Mouse (Mus musculus) embryonic facial prominence, embryonic 13.5 days (tissue): ENCODE results near the gene Aff3. TPM values are rescaled to one million over a fixed set of nuclear protein-coding genes. Genes with fewer than 3 reads are reported as not detected.

ENCODE experiments used
- ATAC-seq: fragments of 200-750 bp; cut with Nextera tagmentation; 2 replicates; pipeline ENCODE4 v1.8.0; 2017; ENCODE audit warnings: low read depth; ENCODE audit not compliant: insufficient number of reproducible peaks, insufficient read depth, low FRiP score, low TSS enrichment
- H3K27ac ChIP-seq: fragments of 300-500 bp; sonication (generic); 2 replicates; pipeline ENCODE4 v1.5.1; 2015; ENCODE audit warnings: moderate library complexity, mild to moderate bottlenecking, inconsistent platforms
- H3K27me3 ChIP-seq: fragments of 300-500 bp; sonication (generic); 2 replicates; pipeline ENCODE4 v1.6.1; 2015; ENCODE audit warnings: mild to moderate bottlenecking, inconsistent platforms
- H3K36me3 ChIP-seq: fragments of 300-500 bp; sonication (generic); 2 replicates; pipeline ENCODE4 v1.6.1; 2015; ENCODE audit warnings: mild to moderate bottlenecking, inconsistent platforms
- H3K4me1 ChIP-seq: fragments of 300-500 bp; sonication (generic); 2 replicates; pipeline ENCODE4 v1.6.1; 2015; ENCODE audit warnings: inconsistent platforms
- H3K4me2 ChIP-seq: fragments of 300-500 bp; sonication (generic); 2 replicates; pipeline ENCODE4 v1.6.1; 2015; ENCODE audit warnings: moderate library complexity, mild to moderate bottlenecking, inconsistent platforms
- H3K4me3 ChIP-seq: fragments of 300-500 bp; sonication (generic); 2 replicates; pipeline ENCODE4 v1.5.1; 2015; ENCODE audit warnings: mild to moderate bottlenecking, inconsistent platforms
- H3K9ac ChIP-seq: fragments of 300-500 bp; sonication (generic); 2 replicates; pipeline ENCODE4 v1.6.1; 2015; ENCODE audit warnings: mild to moderate bottlenecking, inconsistent platforms
- H3K9me3 ChIP-seq: fragments of 300-500 bp; sonication (generic); 2 replicates; pipeline ENCODE4 v1.6.1; 2016; ENCODE audit warnings: inconsistent platforms
- WGBS: fragments of 180-500 bp; shearing (Covaris S2); methylation state at CpG from one replicate; pipeline ENCODE4 v1.1.7; 2015; ENCODE audit warnings: mixed read lengths; 5-methylcytosine and 5-hydroxymethylcytosine counted together
- polyA plus RNA-seq: library from polyadenylated mRNA; unstranded; fragments of >200 nt; fragmentation: Nextera tagmentation; extraction: Ambion mirVana; gene quantifications from 2 replicates; pipeline ENCODE4 v1.2.1, GENCODE M21; 2015

The Aff3 gene
- polyA plus RNA-seq, 1 experiment from 2014 or later = 12.0 TPM

- ATAC-seq = no peak
- H3K36me3 ChIP-seq = peaks cover 75% of the 10 kb centered on the region
These were observed 462.1 kb downstream of the Aff3 start for GRCm38 (mm10) chr1:38202475-38203183.

GRCm38 (mm10) chr1:38201796-38202195 is 463.0 kb downstream of the Aff3 start:
- no peak overlapping the region for H3K27ac ChIP-seq
- no peak overlapping the region for H3K4me3 ChIP-seq
- no peak overlapping the region for H3K4me2 ChIP-seq
- H3K9me3 ChIP-seq = no peaks in the 10 kb centered on the region
- no peaks in the 10 kb centered on the region for H3K27me3 ChIP-seq
- 82% methylated on average over 3 of the region's 3 CpGs for WGBS
- peaks cover 12% of the 10 kb centered on the region for H3K4me1 ChIP-seq
- no peak for ATAC-seq
- H3K36me3 ChIP-seq = peaks cover 75% of the 10 kb centered on the region
- H3K9ac ChIP-seq = no peak overlapping the region

More at GRCm38 (mm10) chr1:38202475-38203183, 462.1 kb downstream of the Aff3 start:
- Histone ChIP-seq H3K9me3 (no peaks in the 10 kb centered on the region), H3K4me1 (peaks cover 12% of the 10 kb centered on the region), H3K4me2 (no peak overlapping the region), H3K27me3 (no peaks in the 10 kb centered on the region), H3K9ac (no peak overlapping the region), H3K4me3 (no peak overlapping the region), H3K27ac (no peak overlapping the region)
- 82% methylated on average over 10 of the region's 10 CpGs for whole genome bisulfite sequencing

GRCm38 (mm10) chr1:38199669-38200635 is 464.8 kb downstream of the Aff3 start:
- Histone ChIP-seq H3K9me3 (no peaks in the 10 kb centered on the region), H3K4me3 (no peak overlapping the region), H3K27ac (peak overlapping the region; percentile 30; the same call in 1 of the 2 replicates), H3K27me3 (no peaks in the 10 kb centered on the region), H3K4me1 (peaks cover 12% of the 10 kb centered on the region), H3K36me3 (peaks cover 68% of the 10 kb centered on the region), H3K4me2 (no peak overlapping the region), H3K9ac (no peak overlapping the region)
- WGBS = 69% methylated on average over 17 of the region's 17 CpGs
- no peak for ATAC-seq

GRCm38 (mm10) chr1:38198393-38199029 is 466.2 kb downstream of the Aff3 start:
- H3K4me2 ChIP-seq = no peak overlapping the region
- 73% methylated on average over 15 of the region's 15 CpGs for WGBS
- H3K36me3 ChIP-seq = peaks cover 55% of the 10 kb centered on the region
- peaks cover 12% of the 10 kb centered on the region for H3K4me1 ChIP-seq
- no peaks in the 10 kb centered on the region for H3K27me3 ChIP-seq
- H3K27ac ChIP-seq = no peak overlapping the region
- H3K4me3 ChIP-seq = no peak overlapping the region
- no peak overlapping the region for H3K9ac ChIP-seq
- H3K9me3 ChIP-seq = no peaks in the 10 kb centered on the region
- ATAC-seq = no peak

- H3K4me3 ChIP-seq = no peak overlapping the region
- peaks cover 12% of the 10 kb centered on the region for H3K4me1 ChIP-seq
- H3K4me2 ChIP-seq = no peak overlapping the region
- peaks cover 42% of the 10 kb centered on the region for H3K36me3 ChIP-seq
- H3K27me3 ChIP-seq = no peaks in the 10 kb centered on the region
- no peaks in the 10 kb centered on the region for H3K9me3 ChIP-seq
- ATAC-seq = no peak
- H3K9ac ChIP-seq = no peak overlapping the region
- H3K27ac ChIP-seq = no peak overlapping the region
- WGBS = 92% methylated on average over 8 of the region's 8 CpGs
These were observed 467.5 kb downstream of the Aff3 start for GRCm38 (mm10) chr1:38197145-38197682.

GRCm38 (mm10) chr1:38195721-38196120 is 469.0 kb downstream of the Aff3 start:
- Histone ChIP-seq H3K36me3 (peaks cover 36% of the 10 kb centered on the region), H3K27ac (no peak overlapping the region), H3K9ac (no peak overlapping the region), H3K4me3 (no peak overlapping the region), H3K9me3 (no peaks in the 10 kb centered on the region), H3K4me1 (peaks cover 17% of the 10 kb centered on the region), H3K27me3 (no peaks in the 10 kb centered on the region), H3K4me2 (no peak overlapping the region)
- 91% methylated on average over 3 of the region's 3 CpGs for WGBS
- no peak for ATAC-seq

- H3K36me3 ChIP-seq = peaks cover 61% of the 10 kb centered on the region
- WGBS = 88% methylated on average over 5 of the region's 5 CpGs
- no peak for ATAC-seq
These were observed 478.6 kb downstream of the Aff3 start for GRCm38 (mm10) chr1:38186227-38186545.

GRCm38 (mm10) chr1:38185517-38186226 is 479.1 kb downstream of the Aff3 start:
- no peak overlapping the region for H3K4me3 ChIP-seq
- no peak overlapping the region for H3K27ac ChIP-seq
- H3K4me1 ChIP-seq = no peaks in the 10 kb centered on the region
- 48% methylated on average over 17 of the region's 17 CpGs for WGBS
- no peaks in the 10 kb centered on the region for H3K9me3 ChIP-seq
- H3K4me2 ChIP-seq = no peak overlapping the region
- no peaks in the 10 kb centered on the region for H3K27me3 ChIP-seq
- no peak overlapping the region for H3K9ac ChIP-seq
- no peak for ATAC-seq
- H3K36me3 ChIP-seq = peaks cover 66% of the 10 kb centered on the region

More at GRCm38 (mm10) chr1:38186227-38186545, 478.6 kb downstream of the Aff3 start:
- H3K4me3 ChIP-seq = no peak overlapping the region
- no peak overlapping the region for H3K4me2 ChIP-seq
- H3K27me3 ChIP-seq = no peaks in the 10 kb centered on the region
- no peak overlapping the region for H3K9ac ChIP-seq
- no peaks in the 10 kb centered on the region for H3K9me3 ChIP-seq
- H3K4me1 ChIP-seq = no peaks in the 10 kb centered on the region
- no peak overlapping the region for H3K27ac ChIP-seq

- 59% methylated on average over 15 of the region's 15 CpGs for WGBS
- ATAC-seq = peak; percentile 54; the same call in 1 of the 2 replicates
- Histone ChIP-seq H3K4me3 (no peak overlapping the region), H3K4me2 (no peak overlapping the region), H3K27ac (no peak overlapping the region; the same call in 1 of the 2 replicates), H3K36me3 (peaks cover 74% of the 10 kb centered on the region), H3K27me3 (no peaks in the 10 kb centered on the region), H3K9me3 (no peaks in the 10 kb centered on the region), H3K9ac (no peak overlapping the region), H3K4me1 (no peaks in the 10 kb centered on the region)
These were observed 483.7 kb downstream of the Aff3 start for GRCm38 (mm10) chr1:38181020-38181550.

- no peaks in the 10 kb centered on the region for H3K9me3 ChIP-seq
- no peak overlapping the region for H3K27ac ChIP-seq
- H3K9ac ChIP-seq = no peak overlapping the region
- H3K4me1 ChIP-seq = no peaks in the 10 kb centered on the region
- 88% methylated on average over 8 of the region's 8 CpGs for WGBS
- no peak overlapping the region for H3K4me3 ChIP-seq
- no peak for ATAC-seq
- H3K36me3 ChIP-seq = peaks cover 60% of the 10 kb centered on the region
- no peak overlapping the region for H3K4me2 ChIP-seq
- no peaks in the 10 kb centered on the region for H3K27me3 ChIP-seq
These were observed 485.8 kb downstream of the Aff3 start for GRCm38 (mm10) chr1:38178929-38179328.
